Mouse (Mus musculus): ENCODE measurements around the gene Trappc5. TPM values are rescaled to one million over a fixed set of nuclear protein-coding genes. Genes with fewer than 3 reads are reported as not detected.

The Trappc5 gene
- total RNA-seq, 2 experiments from 2014 or later: 17.8 to 18.0 TPM

Other genes starting within 250 kb of the Trappc5 start
- gene Pex11g, start 208.6 kb upstream of the Trappc5 start, total RNA-seq (2021): 1 to 10 TPM; 2.5 to 3.1 TPM
- not detected for gene Tex45, start 205.4 kb upstream of the Trappc5 start, total RNA-seq (2021)
- gene Zfp358, start 183.2 kb upstream of the Trappc5 start, total RNA-seq (2021): 10 to 100 TPM; 24.2 to 24.6 TPM
- 10 to 100 TPM; 18.6 to 20.4 TPM for gene Mcoln1, start 175.8 kb upstream of the Trappc5 start, total RNA-seq (2021)
- 10 to 100 TPM in 1 of 2 experiments, 1 to 10 TPM in 1; 8.3 to 11.8 TPM for gene Pnpla6, start 160.9 kb upstream of the Trappc5 start, total RNA-seq (2021)
- gene C330021F23Rik, start 108.3 kb upstream of the Trappc5 start, total RNA-seq (2021): not detected
- gene Camsap3, start 89.0 kb upstream of the Trappc5 start, total RNA-seq (2021): under 1 TPM; 0.61 to 0.67 TPM
- 10 to 100 TPM in 1 of 2 experiments, 1 to 10 TPM in 1; 9.5 to 10.0 TPM for gene Xab2, start 55.0 kb upstream of the Trappc5 start, total RNA-seq (2021)
- gene Pet100, start 54.8 kb upstream of the Trappc5 start, total RNA-seq (2021): 100 to 1,000 TPM in 1 of 2 experiments, 10 to 100 TPM in 1; 89.9 to 106 TPM
- under 1 TPM in 1 of 2 experiments, not detected in 1; 0.67 TPM for gene Pcp2, start 50.8 kb upstream of the Trappc5 start, total RNA-seq (2021)
- 1 to 10 TPM; 1.2 to 1.9 TPM for gene Stxbp2, start 45.3 kb upstream of the Trappc5 start, total RNA-seq (2021)
- 10 to 100 TPM in 1 of 2 experiments, under 1 TPM in 1; 0.97 to 24.5 TPM for gene Retn, start 20.5 kb upstream of the Trappc5 start, total RNA-seq (2021)
- gene Mcemp1, start 10.5 kb upstream of the Trappc5 start, total RNA-seq (2021): not detected
- gene Fcor, start 3.9 kb upstream of the Trappc5 start, total RNA-seq (2021): 1 to 10 TPM in 1 of 2 experiments, not detected in 1; 7.8 TPM
- under 1 TPM; 0.23 to 0.27 TPM for gene Fcer2a, start 17.9 kb downstream of the Trappc5 start, total RNA-seq (2021)
- gene Clec4g, start 44.4 kb downstream of the Trappc5 start, total RNA-seq (2021): not detected
- gene Cd209a, start 72.7 kb downstream of the Trappc5 start, total RNA-seq (2021): not detected
- gene Cd209e, start 178.0 kb downstream of the Trappc5 start, total RNA-seq (2021): not detected
- gene Cd209d, start 202.3 kb downstream of the Trappc5 start, total RNA-seq (2021): 1 to 10 TPM in 1 of 2 experiments, under 1 TPM in 1; 0.41 to 2.1 TPM